Mouse (Mus musculus) kidney, postnatal 0 days (tissue): ENCODE measurements around the gene Sh2b1. TPM values are rescaled to one million over a fixed set of nuclear protein-coding genes. Genes with fewer than 3 reads are reported as not detected.

Source experiments
- ATAC-seq: fragments of 200-750 bp; cut with Nextera tagmentation; replicated peaks from 2 replicates; pipeline ENCODE4 v1.8.0; 2017; ENCODE audit warnings: low read depth, moderate number of reproducible peaks, moderate TSS enrichment, moderate library complexity; ENCODE audit not compliant: low FRiP score
- DNase-seq: peaks from one replicate; pipeline ENCODE4 v3.0.0-alpha.2; 2016; ENCODE audit warnings: low spot score
- H3K27ac ChIP-seq: fragments of 300-500 bp; sonication (generic); 2 replicates; pipeline ENCODE4 v1.5.1; 2014; ENCODE audit warnings: mild to moderate bottlenecking
- H3K27me3 ChIP-seq: fragments of 300-500 bp; sonication (generic); 2 replicates; pipeline ENCODE4 v1.6.1; 2014; ENCODE audit warnings: low read length, mixed read lengths; ENCODE audit not compliant: insufficient read depth
- H3K36me3 ChIP-seq: fragments of 300-500 bp; sonication (generic); 2 replicates; pipeline ENCODE4 v1.6.1; 2014; ENCODE audit warnings: low read length, mixed read lengths; ENCODE audit not compliant: insufficient read depth
- H3K4me1 ChIP-seq: fragments of 300-500 bp; sonication (generic); replicated peaks from 2 replicates; pipeline ENCODE4 v1.6.1; 2014; ENCODE audit warnings: antibody characterized with exemption, low read length, mixed read lengths; ENCODE audit not compliant: insufficient read depth
- H3K4me2 ChIP-seq: fragments of 300-500 bp; sonication (generic); 2 replicates; pipeline ENCODE4 v1.6.1; 2014; ENCODE audit warnings: mild to moderate bottlenecking, low read length, moderate library complexity, mixed read lengths
- H3K4me3 ChIP-seq: fragments of 300-500 bp; sonication (generic); replicated peaks from 2 replicates; pipeline ENCODE4 v1.5.1; 2014; ENCODE audit warnings: low read depth, low read length
- H3K9ac ChIP-seq: fragments of 300-500 bp; sonication (generic); 2 replicates; pipeline ENCODE4 v1.6.1; 2014; ENCODE audit warnings: low read depth, low read length
- H3K9me3 ChIP-seq: fragments of 300-500 bp; sonication (generic); replicated peaks from 2 replicates; pipeline ENCODE4 v1.6.1; 2016; ENCODE audit warnings: low read length, inconsistent platforms, mixed read lengths
- CTCF ChIP-seq: IDR thresholded peaks from 2 replicates; pipeline ENCODE4 v1.5.1; 2016; ENCODE audit warnings: antibody characterized with exemption, low read depth, mild to moderate bottlenecking, moderate library complexity
- WGBS: fragments of 180-500 bp; shearing (Covaris S2); extraction: QIAGEN DNeasy Blood & Tissue Kit; methylation state at CpG from one replicate; pipeline ENCODE4 v1.1.7; 2014; 5-methylcytosine and 5-hydroxymethylcytosine counted together
- polyA plus RNA-seq: library from polyadenylated mRNA; unstranded; fragments of >200 nt; fragmentation: Nextera tagmentation; extraction: Ambion mirVana; gene quantifications from 2 replicates; pipeline ENCODE4 v1.2.1, GENCODE M21; 2015

Sh2b1 gene
- polyA plus RNA-seq, 1 experiment from 2014 or later, result 44.8 TPM

GRCm38 (mm10) chr7:126434726-126435125 lies 40.5 kb downstream of the Sh2b1 start:
- DNase-seq, result no peak
- no peaks in the 10 kb centered on the region for H3K4me1 ChIP-seq
- ATAC-seq, result no peak
- no peak overlapping the region for H3K4me3 ChIP-seq
- H3K27me3 ChIP-seq, result no peaks in the 10 kb centered on the region
- no peak overlapping the region for H3K9ac ChIP-seq
- H3K27ac ChIP-seq, result no peak overlapping the region
- 74% methylated on average over 7 of the region's 7 CpGs for WGBS
- TF ChIP-seq CTCF, result no peak
- no peaks in the 10 kb centered on the region for H3K36me3 ChIP-seq
- no peak overlapping the region for H3K4me2 ChIP-seq
- no peaks in the 10 kb centered on the region for H3K9me3 ChIP-seq

- TF ChIP-seq CTCF, result no peak
- no peak overlapping the region for H3K9ac ChIP-seq
- no peak overlapping the region for H3K4me2 ChIP-seq
Measured at GRCm38 (mm10) chr7:126430167-126430566, 45.1 kb downstream of the Sh2b1 start.

DNA sequence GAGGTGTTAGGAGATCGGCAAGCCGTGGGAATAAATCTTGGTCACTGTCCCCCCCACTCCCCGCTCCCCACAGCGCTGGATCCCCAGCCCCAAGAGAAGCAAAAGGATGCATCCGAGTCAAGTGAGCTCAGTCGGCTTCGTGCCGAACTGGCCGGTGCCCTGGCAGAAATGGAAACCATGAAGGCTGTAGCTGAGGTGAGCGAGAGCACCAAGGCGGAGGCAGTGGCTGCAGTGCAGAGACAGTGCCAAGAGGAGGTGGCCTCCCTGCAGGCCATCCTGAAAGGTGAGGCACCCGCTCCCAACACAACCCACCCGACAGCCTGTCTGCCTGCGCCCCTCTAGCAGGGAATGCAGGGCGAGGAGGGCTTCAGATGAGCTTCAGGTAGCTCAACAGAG lies 45.7 kb downstream of the Sh2b1 start:
- peaks cover 4% of the 10 kb centered on the region; the same call in 1 of the 2 replicates for H3K4me1 ChIP-seq
- no peaks in the 10 kb centered on the region for H3K9me3 ChIP-seq
- H3K27me3 ChIP-seq, result no peaks in the 10 kb centered on the region
- no peaks in the 10 kb centered on the region for H3K36me3 ChIP-seq
- WGBS, result 30% methylated on average over 15 of the region's 15 CpGs
- TF ChIP-seq CTCF, result no peak
- ATAC-seq (peak; percentile 20), DNase-seq (no peak)
- H3K27ac ChIP-seq, result peak overlapping the region; percentile 50; the same call in 1 of the 2 replicates
- peak overlapping the region; percentile 73 for H3K9ac ChIP-seq
- peak overlapping the region; percentile 76 for H3K4me2 ChIP-seq
- peak overlapping the region; percentile 69 for H3K4me3 ChIP-seq

More at GRCm38 (mm10) chr7:126430167-126430566, 45.1 kb downstream of the Sh2b1 start:
- no peaks in the 10 kb centered on the region for H3K36me3 ChIP-seq
- H3K4me1 ChIP-seq, result peaks cover 4% of the 10 kb centered on the region; the same call in 1 of the 2 replicates
- ATAC-seq (no peak), DNase-seq (no peak)
- H3K4me3 ChIP-seq, result no peak overlapping the region
- H3K27ac ChIP-seq, result no peak overlapping the region
- no peaks in the 10 kb centered on the region for H3K9me3 ChIP-seq
- H3K27me3 ChIP-seq, result no peaks in the 10 kb centered on the region

DNA sequence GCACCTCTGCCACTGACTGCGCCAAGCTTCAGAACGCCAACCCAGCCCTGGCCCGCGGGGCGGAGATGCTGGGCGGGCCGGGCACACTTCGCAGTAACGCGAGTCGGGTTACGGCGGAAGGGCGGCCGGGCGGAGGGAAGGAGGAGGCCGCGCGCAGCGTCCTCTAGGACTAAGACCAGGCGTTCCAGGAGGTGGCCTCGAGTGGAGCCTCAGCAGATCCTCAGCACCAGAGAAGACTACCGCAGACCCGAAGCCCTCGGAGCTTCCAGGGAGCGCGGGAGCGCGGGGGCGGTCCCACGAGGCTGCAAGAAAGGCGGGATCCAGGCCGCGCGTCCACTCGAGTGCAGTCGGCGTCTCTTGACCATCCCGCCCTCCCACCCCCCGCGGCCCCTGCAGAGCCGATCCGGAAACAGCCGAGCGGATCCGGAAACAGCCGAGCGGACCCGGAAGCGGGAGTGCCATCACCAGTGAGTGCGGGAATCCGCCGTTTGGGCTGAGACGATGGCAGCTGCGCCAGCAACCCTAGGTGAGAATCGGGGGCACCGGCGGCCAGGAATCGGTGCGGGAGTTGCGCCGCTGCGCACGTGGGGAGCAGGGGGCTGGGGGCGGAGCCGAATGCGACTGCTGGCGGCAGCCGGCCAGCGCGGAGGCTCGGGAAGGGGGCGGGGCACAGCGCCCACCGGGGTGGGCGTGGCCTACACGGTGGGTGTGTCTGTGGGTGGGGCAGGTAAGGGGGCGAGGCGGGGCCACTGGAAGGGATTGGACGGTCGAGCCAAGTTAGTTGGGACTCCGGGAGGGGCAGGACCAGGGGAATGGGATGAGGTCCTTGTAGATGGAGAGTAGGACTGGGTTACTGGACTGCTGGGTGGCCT lies 46.4 kb downstream of the Sh2b1 start, which contains the start of gene Rabep2:
Rabep2 (plus strand) TSS at position 129 of the 872 bp plus-strand sequence.
- peak; percentile 92 for ATAC-seq
- peak within 1 kb of the TSS; percentile 95 for H3K27ac ChIP-seq
- 0% methylated on average over 80 of the region's 82 CpGs for WGBS

DNA sequence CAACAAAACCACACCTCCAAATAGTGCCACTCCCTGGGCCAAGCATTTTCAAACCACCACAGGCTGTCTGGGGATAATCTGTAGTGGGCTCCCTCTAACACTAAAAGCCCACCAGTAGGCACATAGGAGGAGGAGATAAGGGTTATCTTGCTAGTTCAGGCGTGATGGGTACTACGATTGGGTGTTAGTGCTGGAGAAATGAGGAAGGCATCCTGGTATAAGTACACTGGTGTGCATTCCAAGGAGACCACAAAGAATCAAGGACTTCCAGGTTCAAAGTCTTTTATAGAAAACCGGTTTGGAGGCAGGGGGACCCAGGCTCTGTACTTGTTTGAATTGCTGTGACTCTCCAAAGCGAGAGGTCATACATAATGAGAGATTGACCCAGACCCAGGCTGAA lies 47.1 kb downstream of the Sh2b1 start:
- WGBS, result 12% methylated on average over 4 of the region's 4 CpGs
- DNase-seq (no peak), ATAC-seq (no peak)
- Histone ChIP-seq H3K4me2 (peak overlapping the region; percentile 76), H3K27ac (peak overlapping the region; percentile 95), H3K4me3 (peak overlapping the region; percentile 69), H3K9me3 (no peaks in the 10 kb centered on the region), H3K27me3 (no peaks in the 10 kb centered on the region), H3K4me1 (peaks cover 4% of the 10 kb centered on the region; the same call in 1 of the 2 replicates), H3K9ac (peak overlapping the region; percentile 73; the same call in 1 of the 2 replicates), H3K36me3 (no peaks in the 10 kb centered on the region)
- TF ChIP-seq CTCF, result no peak

More for the DNA sequence above, 46.4 kb downstream of the Sh2b1 start, which contains the start of gene Rabep2:
- DNase-seq, result peak; percentile 93
- peak within 1 kb of the TSS; percentile 69 for H3K4me3 ChIP-seq
- H3K4me1 ChIP-seq, result peaks cover 4% of the 10 kb centered on the region; the same call in 1 of the 2 replicates
- peak within 1 kb of the TSS; percentile 73 for H3K9ac ChIP-seq
- no peak for TF ChIP-seq CTCF
- H3K27me3 ChIP-seq, result no peaks in the 10 kb centered on the region
- H3K9me3 ChIP-seq, result no peaks in the 10 kb centered on the region
- H3K36me3 ChIP-seq, result no peaks in the 10 kb centered on the region
- peak within 1 kb of the TSS; percentile 76 for H3K4me2 ChIP-seq

DNA sequence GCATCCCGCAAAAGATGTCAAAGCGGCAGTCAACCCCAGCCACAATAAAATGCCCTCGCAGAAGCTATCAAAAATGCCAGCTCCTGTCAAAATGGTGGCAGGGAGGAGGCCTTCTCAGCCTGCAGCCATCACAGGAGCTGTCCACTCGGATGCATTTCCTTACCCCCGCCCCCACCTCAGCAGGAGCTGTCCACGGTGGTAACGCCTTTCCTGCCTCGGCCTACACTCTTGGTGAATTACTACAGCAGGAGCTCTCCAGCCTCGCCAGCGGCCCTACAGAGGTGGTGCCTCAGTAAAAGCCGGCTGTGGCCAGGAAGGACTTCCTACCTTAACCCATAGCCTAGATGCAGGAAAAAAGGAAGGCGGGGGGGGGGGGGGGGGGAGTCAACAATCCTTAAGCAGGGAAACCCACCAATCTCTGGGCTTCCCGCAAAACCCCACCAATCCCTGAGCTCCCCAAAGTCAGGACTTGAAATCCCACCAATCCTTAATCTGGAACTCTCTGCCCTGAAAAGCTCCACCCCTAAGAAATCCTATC lies 47.8 kb downstream of the Sh2b1 start:
- no peak for DNase-seq

More for the DNA sequence above, 47.8 kb downstream of the Sh2b1 start:
- Histone ChIP-seq H3K4me1 (peaks cover 4% of the 10 kb centered on the region; the same call in 1 of the 2 replicates), H3K4me2 (no peak overlapping the region), H3K27me3 (no peaks in the 10 kb centered on the region), H3K27ac (no peak overlapping the region), H3K4me3 (no peak overlapping the region), H3K9ac (no peak overlapping the region), H3K9me3 (no peaks in the 10 kb centered on the region), H3K36me3 (no peaks in the 10 kb centered on the region)
- 49% methylated on average over 13 of the region's 13 CpGs for WGBS
- no peak for ATAC-seq
- no peak for TF ChIP-seq CTCF
